Mouse (Mus musculus): ENCODE results near the gene Gcnt2. TPM values are rescaled to one million over a fixed set of nuclear protein-coding genes. Genes with fewer than 3 reads are reported as not detected.

Gene Gcnt2
- polyA plus RNA-seq, 1 experiment: 5.3 TPM

DNA sequence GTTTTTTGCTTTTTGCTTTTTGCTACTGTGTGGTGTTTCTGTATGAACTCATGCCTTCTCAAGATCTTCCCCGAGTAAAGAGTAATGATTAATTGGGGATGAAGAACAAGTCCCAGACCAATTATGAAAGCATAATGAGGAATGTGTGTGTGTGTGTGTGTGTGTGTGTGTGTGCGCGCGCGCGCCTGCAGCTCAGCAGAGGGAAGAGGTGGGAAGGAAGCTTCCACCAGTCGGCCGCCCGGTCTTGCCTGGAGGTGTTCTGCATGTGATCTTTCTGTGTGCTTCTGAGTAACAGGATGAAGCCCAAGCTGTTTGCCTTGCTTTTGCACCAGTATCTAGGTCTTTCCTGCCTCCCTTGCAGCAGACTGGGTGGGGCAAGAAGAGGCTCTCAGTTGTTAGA, 24.3 kb downstream of the Gcnt2 start:
- Histone ChIP-seq H3ac (ENCODE audit: control insufficient read depth, insufficient read length) (no peak overlapping the region), H3K79me2 (ENCODE audit: control insufficient read depth, insufficient read depth) (no peaks in the 10 kb centered on the region), H3K36me3 (ENCODE audit: control insufficient read depth, insufficient read depth) (no peaks in the 10 kb centered on the region), H3K4me3 (no peak overlapping the region), H3K4me2 (ENCODE audit: low read depth) (no peak overlapping the region), H3K27me3 (ENCODE audit: control insufficient read depth, insufficient read depth, insufficient read length) (no peaks in the 10 kb centered on the region)
- TF ChIP-seq TCF3 (IDR thresholded peaks at IDR 0.05; ENCODE audit: insufficient read length, low read depth) (no peak), TCF12 (IDR thresholded peaks at IDR 0.05; ENCODE audit: insufficient read depth, poor library complexity, severe bottlenecking) (no peak), MAX (IDR thresholded peaks at IDR 0.05; ENCODE audit: low read depth) (no peak), E2F4 (IDR thresholded peaks at IDR 0.05; ENCODE audit: insufficient read depth) (no peak), MYOG (IDR thresholded peaks at IDR 0.05; ENCODE audit: control insufficient read depth in 1 of 3, insufficient read depth in 1 of 3, insufficient read length in 2 of 3, low read depth in 2 of 3) (no peak), POLR2AphosphoS2 (IDR thresholded peaks at IDR 0.05; ENCODE audit: insufficient read length, low read depth) (no peak), POLR2A (IDR thresholded peaks at IDR 0.05; ENCODE audit: insufficient read length, low read depth) (no peak), REST (IDR thresholded peaks at IDR 0.05; ENCODE audit: insufficient read depth, insufficient read length) (no peak), SRF (IDR thresholded peaks at IDR 0.05; ENCODE audit: control insufficient read depth, insufficient read length, low read depth) (no peak), MYOD1 (IDR thresholded peaks at IDR 0.05; ENCODE audit: control insufficient read depth in 1 of 3, insufficient read length in 2 of 3, low read depth in 2 of 3) (no peak), CEBPB (IDR thresholded peaks at IDR 0.05; ENCODE audit: insufficient read depth, poor library complexity, severe bottlenecking) (no peak)

GRCm38 (mm10) chr13:40884878-40885277, 25.3 kb downstream of the Gcnt2 start:
- H3K79me2 ChIP-seq (ENCODE audit: control insufficient read depth, insufficient read depth): no peaks in the 10 kb centered on the region
- no peak overlapping the region for H3ac ChIP-seq (ENCODE audit: control insufficient read depth, insufficient read length)
- no peak overlapping the region for H3K4me3 ChIP-seq
- H3K36me3 ChIP-seq (ENCODE audit: control insufficient read depth, insufficient read depth): no peaks in the 10 kb centered on the region
- TF ChIP-seq MYOD1 (IDR thresholded peaks at IDR 0.05; ENCODE audit: control insufficient read depth in 1 of 3, insufficient read length in 2 of 3, low read depth in 2 of 3): no peak
- no peak for TF ChIP-seq E2F4 (IDR thresholded peaks at IDR 0.05; ENCODE audit: insufficient read depth)
- TF ChIP-seq POLR2A (IDR thresholded peaks at IDR 0.05; ENCODE audit: insufficient read length, low read depth): no peak
- no peak for TF ChIP-seq CEBPB (IDR thresholded peaks at IDR 0.05; ENCODE audit: insufficient read depth, poor library complexity, severe bottlenecking)
- TF ChIP-seq REST (IDR thresholded peaks at IDR 0.05; ENCODE audit: insufficient read depth, insufficient read length): no peak
- H3K4me2 ChIP-seq (ENCODE audit: low read depth): no peak overlapping the region
- no peaks in the 10 kb centered on the region for H3K27me3 ChIP-seq (ENCODE audit: control insufficient read depth, insufficient read depth, insufficient read length)

GRCm38 (mm10) chr13:40885935-40886642, 26.5 kb downstream of the Gcnt2 start:
- H3K4me3 ChIP-seq: no peak overlapping the region

DNA sequence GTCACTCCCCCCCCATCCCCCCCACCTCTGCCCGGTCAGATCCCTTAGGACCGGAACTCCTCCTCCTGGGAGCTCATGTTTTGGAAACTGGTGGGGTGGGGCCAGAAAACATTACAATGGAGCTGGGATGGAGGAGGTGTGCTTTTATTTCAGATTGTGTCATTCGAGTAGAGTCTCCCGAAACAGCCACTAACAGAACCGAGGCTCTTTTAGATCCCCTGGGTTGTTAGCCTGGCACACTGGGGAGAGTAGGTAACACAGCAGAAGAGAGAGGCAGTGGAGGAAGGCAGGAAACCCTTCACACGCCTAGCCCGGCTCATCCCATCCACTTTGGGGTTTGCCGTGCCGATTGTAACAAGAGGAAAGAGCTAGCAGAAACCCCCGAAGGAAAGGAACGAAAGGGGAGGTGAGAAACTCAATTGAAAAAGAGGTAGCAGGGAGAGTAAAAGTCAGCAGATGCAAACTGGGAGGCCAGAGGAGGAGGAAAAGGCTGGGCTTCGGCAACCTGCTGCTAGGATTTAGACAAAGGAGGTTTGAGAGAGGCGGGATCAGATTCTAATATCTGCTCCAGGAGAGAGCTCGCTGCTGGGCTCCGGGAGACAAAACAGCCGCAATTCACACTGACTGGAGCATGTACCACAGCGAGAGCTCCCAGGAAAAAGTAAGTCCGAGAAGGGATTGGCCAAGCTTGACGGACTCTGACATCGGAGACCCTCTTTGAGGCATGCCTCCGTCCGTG, 27.3 kb downstream of the Gcnt2 start:
- no peaks in the 10 kb centered on the region for H3K27me3 ChIP-seq (ENCODE audit: control insufficient read depth, insufficient read depth, insufficient read length)
- H3K79me2 ChIP-seq (ENCODE audit: control insufficient read depth, insufficient read depth): no peaks in the 10 kb centered on the region
- H3K4me2 ChIP-seq (ENCODE audit: low read depth): no peak overlapping the region
- no peak overlapping the region for H3K4me3 ChIP-seq
- no peak overlapping the region for H3ac ChIP-seq (ENCODE audit: control insufficient read depth, insufficient read length)
- H3K36me3 ChIP-seq (ENCODE audit: control insufficient read depth, insufficient read depth): no peaks in the 10 kb centered on the region
- TF ChIP-seq SRF (IDR thresholded peaks at IDR 0.05; ENCODE audit: control insufficient read depth, insufficient read length, low read depth) (no peak), CEBPB (IDR thresholded peaks at IDR 0.05; ENCODE audit: insufficient read depth, poor library complexity, severe bottlenecking) (no peak), MYOG (IDR thresholded peaks at IDR 0.05; ENCODE audit: control insufficient read depth in 1 of 3, insufficient read depth in 1 of 3, insufficient read length in 2 of 3, low read depth in 2 of 3) (no peak), POLR2A (IDR thresholded peaks at IDR 0.05; ENCODE audit: insufficient read length, low read depth) (no peak), MAX (IDR thresholded peaks at IDR 0.05; ENCODE audit: low read depth) (no peak), POLR2AphosphoS2 (IDR thresholded peaks at IDR 0.05; ENCODE audit: insufficient read length, low read depth) (no peak), TCF3 (IDR thresholded peaks at IDR 0.05; ENCODE audit: insufficient read length, low read depth) (no peak), TCF12 (IDR thresholded peaks at IDR 0.05; ENCODE audit: insufficient read depth, poor library complexity, severe bottlenecking) (no peak), MYOD1 (IDR thresholded peaks at IDR 0.05; ENCODE audit: control insufficient read depth in 1 of 3, insufficient read length in 2 of 3, low read depth in 2 of 3) (no peak), E2F4 (IDR thresholded peaks at IDR 0.05; ENCODE audit: insufficient read depth) (no peak), REST (IDR thresholded peaks at IDR 0.05; ENCODE audit: insufficient read depth, insufficient read length) (no peak)

More at GRCm38 (mm10) chr13:40885935-40886642, 26.5 kb downstream of the Gcnt2 start:
- Histone ChIP-seq H3K27me3 (ENCODE audit: control insufficient read depth, insufficient read depth, insufficient read length) (no peaks in the 10 kb centered on the region), H3ac (ENCODE audit: control insufficient read depth, insufficient read length) (no peak overlapping the region), H3K36me3 (ENCODE audit: control insufficient read depth, insufficient read depth) (no peaks in the 10 kb centered on the region), H3K79me2 (ENCODE audit: control insufficient read depth, insufficient read depth) (no peaks in the 10 kb centered on the region), H3K4me2 (ENCODE audit: low read depth) (no peak overlapping the region)
- TF ChIP-seq REST (IDR thresholded peaks at IDR 0.05; ENCODE audit: insufficient read depth, insufficient read length) (no peak), MYOG (IDR thresholded peaks at IDR 0.05; ENCODE audit: control insufficient read depth in 1 of 3, insufficient read depth in 1 of 3, insufficient read length in 2 of 3, low read depth in 2 of 3) (no peak), CEBPB (IDR thresholded peaks at IDR 0.05; ENCODE audit: insufficient read depth, poor library complexity, severe bottlenecking) (no peak), TCF12 (IDR thresholded peaks at IDR 0.05; ENCODE audit: insufficient read depth, poor library complexity, severe bottlenecking) (no peak), POLR2AphosphoS2 (IDR thresholded peaks at IDR 0.05; ENCODE audit: insufficient read length, low read depth) (no peak), SRF (IDR thresholded peaks at IDR 0.05; ENCODE audit: control insufficient read depth, insufficient read length, low read depth) (no peak), MYOD1 (IDR thresholded peaks at IDR 0.05; ENCODE audit: control insufficient read depth in 1 of 3, insufficient read length in 2 of 3, low read depth in 2 of 3) (no peak), E2F4 (IDR thresholded peaks at IDR 0.05; ENCODE audit: insufficient read depth) (no peak), POLR2A (IDR thresholded peaks at IDR 0.05; ENCODE audit: insufficient read length, low read depth) (no peak), TCF3 (IDR thresholded peaks at IDR 0.05; ENCODE audit: insufficient read length, low read depth) (no peak), USF1 (IDR thresholded peaks at IDR 0.05; ENCODE audit: low read depth) (no peak), MAX (IDR thresholded peaks at IDR 0.05; ENCODE audit: low read depth) (no peak)

All from myocyte (in vitro differentiated cells).